Mouse (Mus musculus) heart, postnatal 4 days (tissue): ENCODE measurements at regions not wholly inside any gene's neighbourhood (a gene's known extent, or its start where the extent isn't known, plus 50 kb on each side); places are given as distances from the start of the nearest gene placed in this dataset.
"Not testable (repeated sequence)": the region's sequence is repeated elsewhere in the genome, so short reads cannot be mapped to it uniquely, and the experiment has no call there.

Experiments used
- DNase-seq: peaks from one replicate; pipeline ENCODE4 v3.0.0; 2021

DNA sequence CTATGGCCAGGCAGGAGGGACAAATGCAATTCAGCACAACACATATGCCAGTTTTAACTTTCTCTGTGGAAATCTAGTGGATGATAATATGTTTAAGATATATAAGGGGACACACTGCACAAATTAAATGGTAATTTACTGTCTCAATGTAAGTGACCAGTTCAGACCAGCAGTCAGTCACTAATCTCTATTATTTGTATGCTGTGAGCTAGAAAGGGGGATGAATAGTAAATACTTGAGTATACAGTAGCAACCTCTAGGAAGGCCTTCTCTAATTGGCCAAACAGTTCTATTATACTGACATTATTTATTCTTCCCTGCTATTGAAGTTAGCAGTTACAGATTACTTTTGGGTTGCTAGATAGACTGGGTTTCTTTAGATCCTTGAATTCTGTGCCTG, 391.2 kb downstream of the Fign start:
- no peak for DNase-seq

DNA sequence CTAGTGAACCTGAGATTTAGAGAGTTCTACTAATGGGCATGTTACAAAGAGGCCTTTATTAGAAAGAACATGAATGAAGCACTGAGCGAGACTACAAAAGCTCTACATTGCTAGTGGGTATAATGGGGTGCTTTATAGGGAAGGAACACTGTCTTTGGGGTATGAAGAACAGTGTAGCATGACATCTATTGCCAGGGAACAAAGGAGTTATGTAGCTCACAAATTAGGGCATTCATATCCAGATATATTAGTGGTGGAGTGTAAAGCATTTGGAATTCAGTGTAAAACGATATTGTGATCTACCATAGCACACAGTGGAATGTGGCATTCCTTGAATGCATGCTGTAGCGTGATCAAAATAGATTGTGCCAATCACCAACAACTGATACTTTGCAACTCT, 391.7 kb downstream of the Fign start:
- no peak for DNase-seq

DNA sequence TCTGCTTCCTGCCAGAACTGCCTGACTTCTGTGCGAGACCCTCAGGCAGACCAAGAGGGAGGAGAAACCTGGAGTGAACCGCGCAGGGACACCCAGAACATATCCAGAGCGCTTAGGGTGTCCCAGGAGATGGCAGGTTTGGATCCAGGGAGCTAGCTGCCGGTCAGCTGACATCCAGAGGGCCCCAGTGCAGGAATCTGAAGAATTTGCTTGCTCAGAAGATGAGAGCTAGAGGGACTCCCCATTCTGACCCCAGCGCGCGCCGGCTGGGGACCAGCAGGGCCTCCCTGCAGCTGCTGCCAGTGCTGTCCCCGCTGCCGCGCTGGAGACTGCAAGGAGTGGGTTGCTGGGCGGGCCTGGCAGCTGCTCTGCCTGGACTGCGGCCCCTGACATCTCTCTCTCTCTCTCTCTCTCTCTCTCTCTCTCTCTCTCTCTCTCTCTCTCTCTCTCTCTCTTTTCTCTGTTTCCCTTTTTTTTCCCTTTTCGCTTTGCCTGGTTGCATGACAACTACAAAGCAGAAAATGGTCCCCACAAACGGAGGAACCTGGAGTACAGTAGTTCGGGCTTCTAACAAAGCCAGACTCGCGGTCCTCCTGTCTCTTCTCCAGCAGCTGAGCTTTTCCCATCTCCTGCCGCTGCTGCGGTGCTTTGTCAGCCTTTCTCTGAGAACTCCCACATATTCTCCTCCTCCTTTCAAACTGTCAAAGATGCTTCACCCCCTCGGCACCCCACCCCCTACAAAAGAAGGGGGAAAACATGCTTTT, 395.3 kb downstream of the Fign start:
- DNase-seq, result peak; percentile 71

DNA sequence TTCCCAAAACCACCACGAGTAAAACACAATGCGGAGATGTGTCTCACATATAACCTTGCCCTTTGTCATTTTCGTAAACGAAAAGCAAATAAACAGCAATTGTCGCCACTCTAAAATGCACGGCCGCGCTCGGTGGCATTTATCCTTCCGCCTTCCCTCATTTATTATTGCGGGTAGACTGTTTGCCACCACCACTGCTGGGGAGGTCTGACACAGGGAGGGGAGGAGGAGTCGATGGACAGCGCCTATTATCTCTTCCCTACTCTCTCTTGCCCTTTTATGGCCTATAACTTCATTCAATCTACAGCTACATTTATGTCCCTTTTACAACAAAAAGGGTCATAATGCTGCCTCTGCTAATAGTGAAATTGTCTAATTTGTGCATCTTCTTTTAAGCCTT, 396.0 kb downstream of the Fign start:
- no peak for DNase-seq

DNA sequence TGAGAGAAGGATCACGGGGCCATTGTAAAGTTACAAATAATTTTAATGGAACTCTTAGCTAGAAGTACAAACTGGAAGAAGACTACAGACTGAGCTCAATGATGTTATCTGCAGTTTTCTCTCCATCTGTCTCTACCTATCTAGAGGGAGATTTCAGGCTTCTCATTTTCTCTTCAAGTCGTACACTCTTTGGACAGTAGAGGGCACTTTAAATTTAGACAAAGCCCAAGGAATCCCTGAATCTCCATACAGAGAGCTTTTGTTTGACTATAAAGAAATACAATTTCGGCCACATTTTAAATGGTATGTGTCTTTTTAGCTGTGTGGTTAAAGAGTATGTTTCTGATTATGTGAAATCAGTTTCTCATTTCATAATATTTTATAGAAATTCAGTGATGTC, 397.6 kb downstream of the Fign start:
- DNase-seq, result no peak

DNA sequence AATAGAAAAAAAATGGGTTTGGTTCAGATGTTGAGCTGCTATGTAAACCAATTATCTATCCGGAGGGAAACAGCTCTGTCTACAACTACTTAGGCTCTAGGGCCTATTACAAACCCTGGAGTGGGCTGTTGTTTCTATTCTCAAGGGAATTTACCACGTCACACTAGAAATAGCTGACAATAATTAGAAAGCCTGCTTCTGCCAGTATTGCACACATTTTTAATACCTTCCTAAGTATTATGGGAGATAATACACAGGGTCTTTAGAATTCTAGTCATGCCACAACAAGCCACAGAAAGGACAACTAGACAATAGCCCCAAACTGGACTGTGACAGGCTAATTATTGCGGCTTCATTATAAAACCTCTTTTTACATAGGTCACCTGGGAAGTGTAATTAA, 428.1 kb downstream of the Fign start:
- DNase-seq, result no peak

DNA sequence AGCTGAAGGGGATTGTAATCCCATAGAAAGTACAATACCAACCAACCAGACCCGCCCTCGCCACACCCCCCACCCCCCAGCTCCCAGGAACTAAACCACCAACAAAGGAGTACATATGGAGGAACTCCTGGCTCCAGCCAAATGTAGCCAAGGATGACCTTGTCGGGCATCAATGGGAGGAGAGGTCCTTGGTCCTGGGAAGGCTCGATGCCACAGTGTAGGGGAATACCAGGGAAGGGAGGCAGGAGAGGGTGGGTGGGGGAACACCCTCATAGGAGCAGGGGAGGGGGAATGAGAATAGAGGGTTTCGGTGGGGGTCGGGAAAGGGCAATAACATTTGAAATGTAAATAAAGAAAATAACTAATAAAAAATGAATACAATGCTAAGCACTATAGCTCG, 429.1 kb downstream of the Fign start:
- DNase-seq, result no peak

DNA sequence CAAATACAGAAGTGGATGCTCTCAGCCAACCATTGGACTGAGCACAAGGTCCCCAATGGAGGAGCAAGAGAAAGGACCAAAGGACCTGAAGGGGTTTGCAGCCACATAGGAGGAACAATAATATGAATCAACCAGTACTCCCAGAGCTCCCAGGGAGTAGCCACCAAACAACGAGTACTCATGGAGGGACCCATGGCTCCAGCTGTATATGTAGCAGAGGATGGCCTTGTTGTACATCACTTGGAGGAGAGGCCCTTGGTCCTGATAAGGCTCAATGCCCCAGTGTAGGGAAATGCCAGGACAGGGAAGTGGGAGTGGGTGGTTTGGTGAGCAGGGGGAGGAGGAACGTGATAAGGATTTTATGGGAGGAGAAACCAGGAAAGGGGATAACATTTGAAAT, 437.9 kb downstream of the Fign start:
- DNase-seq, result not testable (repeated sequence)
